Mouse (Mus musculus) lung, adult 18-20 months (tissue): Measurements from ENCODE around the gene 8030474K03Rik.
"Not testable (repeated sequence)": the region's sequence is repeated elsewhere in the genome, so short reads cannot be mapped to it uniquely, and the experiment has no call there.

Experiments
- DNase-seq, 2 experiments: peaks; one replicate each; pipeline ENCODE4 v3.0.0; 2022; ENCODE audit warnings: mixed read lengths in 2 of 2

The 8030474K03Rik gene

GRCm38 (mm10) chrX:101794342-101794741 is at the start of gene 8030474K03Rik, which contains the start of gene Gm4779:
8030474K03Rik (plus strand) TSS chrX:101794656.
Gm4779 (minus strand) TSS chrX:101794423.
- no peak for DNase-seq

- DNase-seq = no peak
These were observed 44.3 kb upstream of the 8030474K03Rik start for GRCm38 (mm10) chrX:101750144-101750543.

- peak; percentile 10 to 18 for DNase-seq
These were observed 40.0 kb upstream of the 8030474K03Rik start for GRCm38 (mm10) chrX:101754478-101754877.

- DNase-seq = no peak
These were observed 29.8 kb upstream of the 8030474K03Rik start for GRCm38 (mm10) chrX:101764621-101765020.

GRCm38 (mm10) chrX:101765111-101765510 is 29.3 kb upstream of the 8030474K03Rik start:
- no peak for DNase-seq

- DNase-seq = no peak
These were observed 27.2 kb upstream of the 8030474K03Rik start for GRCm38 (mm10) chrX:101767280-101767679.

- DNase-seq = peak in 1 of 2 experiments; percentile 13
These were observed 25.0 kb upstream of the 8030474K03Rik start for GRCm38 (mm10) chrX:101769478-101769877.

- peak in 1 of 2 experiments; percentile 7 for DNase-seq
These were observed 24.1 kb upstream of the 8030474K03Rik start for GRCm38 (mm10) chrX:101770307-101770706.

- peak; percentile 20 to 54 for DNase-seq
These were observed 22.4 kb upstream of the 8030474K03Rik start for GRCm38 (mm10) chrX:101772035-101772434.

- peak in 1 of 2 experiments; percentile 26 for DNase-seq
These were observed 2.9 kb upstream of the 8030474K03Rik start for GRCm38 (mm10) chrX:101791551-101791950.

- DNase-seq = no peak
These were observed 11.1 kb downstream of the 8030474K03Rik start for GRCm38 (mm10) chrX:101805512-101805911.

- DNase-seq = no peak
These were observed 17.3 kb downstream of the 8030474K03Rik start for GRCm38 (mm10) chrX:101811750-101812149.

GRCm38 (mm10) chrX:101819163-101819562 is 24.7 kb downstream of the 8030474K03Rik start:
- no peak for DNase-seq

- DNase-seq = not testable (repeated sequence)
These were observed 25.5 kb downstream of the 8030474K03Rik start for GRCm38 (mm10) chrX:101819980-101820379.

- no peak for DNase-seq
These were observed 52.8 kb downstream of the 8030474K03Rik start for GRCm38 (mm10) chrX:101847191-101847795.
